Mouse (Mus musculus) stomach, embryonic 15.5 days (tissue): Measurements from ENCODE around the gene St6gal1. TPM values are rescaled to one million over a fixed set of nuclear protein-coding genes. Genes with fewer than 3 reads are reported as not detected.

Experiments used
- ATAC-seq: fragments of 200-750 bp; cut with Nextera tagmentation; 2 replicates; pipeline ENCODE4 v1.8.0; 2017; ENCODE audit warnings: low read depth, moderate number of reproducible peaks, moderate TSS enrichment; ENCODE audit not compliant: insufficient read depth, low FRiP score
- H3K27ac ChIP-seq: fragments of 300-500 bp; sonication (generic); 2 replicates; pipeline ENCODE4 v1.5.1; 2015; ENCODE audit warnings: mild to moderate bottlenecking, inconsistent platforms
- H3K27me3 ChIP-seq: fragments of 300-500 bp; sonication (generic); replicated peaks from 2 replicates; pipeline ENCODE4 v1.6.1; 2015; ENCODE audit warnings: inconsistent platforms
- H3K36me3 ChIP-seq: fragments of 300-500 bp; sonication (generic); 2 replicates; pipeline ENCODE4 v1.6.1; 2015; ENCODE audit warnings: inconsistent platforms
- H3K4me1 ChIP-seq: fragments of 300-500 bp; sonication (generic); 2 replicates; pipeline ENCODE4 v1.6.1; 2015; ENCODE audit warnings: inconsistent platforms
- H3K4me2 ChIP-seq: fragments of 300-500 bp; sonication (generic); 2 replicates; pipeline ENCODE4 v1.6.1; 2015; ENCODE audit warnings: mild to moderate bottlenecking, inconsistent platforms
- H3K4me3 ChIP-seq: fragments of 300-500 bp; sonication (generic); replicated peaks from 2 replicates; pipeline ENCODE4 v1.5.1; 2015; ENCODE audit warnings: inconsistent platforms
- H3K9ac ChIP-seq: fragments of 300-500 bp; sonication (generic); 2 replicates; pipeline ENCODE4 v1.6.1; 2015; ENCODE audit warnings: inconsistent platforms
- H3K9me3 ChIP-seq: fragments of 300-500 bp; sonication (generic); 2 replicates; pipeline ENCODE4 v1.6.1; 2016; ENCODE audit warnings: inconsistent platforms
- WGBS: fragments of 180-500 bp; shearing (Covaris S2); methylation state at CpG from one replicate; pipeline ENCODE4 v1.1.7; 2015; 5-methylcytosine and 5-hydroxymethylcytosine counted together
- polyA plus RNA-seq: library from polyadenylated mRNA; unstranded; fragments of >200 nt; fragmentation: Nextera tagmentation; extraction: Ambion mirVana; gene quantifications from 2 replicates; pipeline ENCODE4 v1.2.1, GENCODE M21; 2015

Gene St6gal1
- polyA plus RNA-seq, 1 experiment from 2014 or later, result 16.3 TPM

- H3K27me3 ChIP-seq, result no peaks in the 10 kb centered on the region
- 57% methylated on average over 10 of the region's 10 CpGs for WGBS
- H3K9ac ChIP-seq, result no peak overlapping the region
- no peak overlapping the region for H3K27ac ChIP-seq
- H3K4me3 ChIP-seq, result no peak overlapping the region
- no peaks in the 10 kb centered on the region for H3K4me1 ChIP-seq
- H3K36me3 ChIP-seq, result no peaks in the 10 kb centered on the region
- H3K4me2 ChIP-seq, result no peak overlapping the region
- ATAC-seq, result no peak
- no peaks in the 10 kb centered on the region for H3K9me3 ChIP-seq
Measured at GRCm38 (mm10) chr16:23376189-23376588, 151.6 kb downstream of the St6gal1 start.

GRCm38 (mm10) chr16:23379536-23380230 lies 155.1 kb downstream of the St6gal1 start:
- H3K27ac ChIP-seq, result no peak overlapping the region

GRCm38 (mm10) chr16:23384304-23384703 lies 159.8 kb downstream of the St6gal1 start:
- no peak overlapping the region for H3K4me2 ChIP-seq
- no peaks in the 10 kb centered on the region for H3K4me1 ChIP-seq
- no peak overlapping the region for H3K4me3 ChIP-seq
- H3K9ac ChIP-seq, result no peak overlapping the region
- H3K36me3 ChIP-seq, result no peaks in the 10 kb centered on the region
- ATAC-seq, result no peak
- H3K9me3 ChIP-seq, result no peaks in the 10 kb centered on the region
- no peaks in the 10 kb centered on the region for H3K27me3 ChIP-seq
- H3K27ac ChIP-seq, result no peak overlapping the region

More at GRCm38 (mm10) chr16:23379536-23380230, 155.1 kb downstream of the St6gal1 start:
- Histone ChIP-seq H3K4me3 (no peak overlapping the region), H3K9me3 (no peaks in the 10 kb centered on the region), H3K27me3 (no peaks in the 10 kb centered on the region), H3K36me3 (no peaks in the 10 kb centered on the region), H3K4me2 (no peak overlapping the region), H3K4me1 (no peaks in the 10 kb centered on the region), H3K9ac (no peak overlapping the region)
- 76% methylated on average over 3 of the region's 3 CpGs for WGBS
- ATAC-seq, result no peak

GRCm38 (mm10) chr16:23397931-23398330 lies 173.4 kb downstream of the St6gal1 start:
- Histone ChIP-seq H3K4me3 (no peak overlapping the region), H3K9me3 (no peaks in the 10 kb centered on the region), H3K27me3 (no peaks in the 10 kb centered on the region), H3K36me3 (no peaks in the 10 kb centered on the region), H3K9ac (no peak overlapping the region), H3K27ac (no peak overlapping the region), H3K4me1 (no peaks in the 10 kb centered on the region), H3K4me2 (no peak overlapping the region)
- whole genome bisulfite sequencing, result 92% methylated on average over 5 of the region's 5 CpGs
- ATAC-seq, result no peak

- WGBS, result 25% methylated on average over 4 of the region's 4 CpGs
- H3K27ac ChIP-seq, result no peak overlapping the region
- H3K4me3 ChIP-seq, result no peak overlapping the region
- H3K9ac ChIP-seq, result no peak overlapping the region
- H3K9me3 ChIP-seq, result no peaks in the 10 kb centered on the region
- no peak for ATAC-seq
- H3K4me1 ChIP-seq, result no peaks in the 10 kb centered on the region; the same call in 1 of the 2 replicates
- no peak overlapping the region for H3K4me2 ChIP-seq
- no peaks in the 10 kb centered on the region for H3K36me3 ChIP-seq
- H3K27me3 ChIP-seq, result no peaks in the 10 kb centered on the region
Measured at GRCm38 (mm10) chr16:23401463-23401862, 176.9 kb downstream of the St6gal1 start.

GRCm38 (mm10) chr16:23401959-23402358 lies 177.4 kb downstream of the St6gal1 start:
- Histone ChIP-seq H3K9me3 (no peaks in the 10 kb centered on the region), H3K4me2 (no peak overlapping the region), H3K4me3 (no peak overlapping the region), H3K27ac (no peak overlapping the region), H3K36me3 (no peaks in the 10 kb centered on the region), H3K4me1 (no peaks in the 10 kb centered on the region; the same call in 1 of the 2 replicates), H3K27me3 (no peaks in the 10 kb centered on the region), H3K9ac (no peak overlapping the region)
- 47% methylated on average over 3 of the region's 3 CpGs for WGBS
- no peak for ATAC-seq

- H3K4me1 ChIP-seq, result no peaks in the 10 kb centered on the region; the same call in 1 of the 2 replicates
- no peak for ATAC-seq
Measured at GRCm38 (mm10) chr16:23403008-23403755, 178.6 kb downstream of the St6gal1 start.

More at GRCm38 (mm10) chr16:23403008-23403755, 178.6 kb downstream of the St6gal1 start:
- no peak overlapping the region for H3K27ac ChIP-seq
- no peak overlapping the region for H3K4me3 ChIP-seq
- 33% methylated on average over 8 of the region's 8 CpGs for WGBS
- no peaks in the 10 kb centered on the region for H3K36me3 ChIP-seq
- H3K27me3 ChIP-seq, result no peaks in the 10 kb centered on the region
- no peaks in the 10 kb centered on the region for H3K9me3 ChIP-seq
- H3K4me2 ChIP-seq, result no peak overlapping the region
- no peak overlapping the region for H3K9ac ChIP-seq

Other genes with a start within 250 kb of the St6gal1 start
- gene Kng2, start 195.3 kb upstream of the St6gal1 start, polyA plus RNA-seq, result 0.50 and 2.0 TPM in 2 replicates
- 12.3 and 42.4 TPM in 2 replicates for gene Kng1, start 166.9 kb upstream of the St6gal1 start, polyA plus RNA-seq
- gene Eif4a2, start 117.3 kb upstream of the St6gal1 start, polyA plus RNA-seq, result 224 and 234 TPM in 2 replicates
- 109 and 117 TPM in 2 replicates for gene Rfc4, start 97.0 kb upstream of the St6gal1 start, polyA plus RNA-seq
- 0.10 TPM in 1 of 2 replicates, not detected in the other for gene Adipoq, start 78.2 kb upstream of the St6gal1 start, polyA plus RNA-seq
- gene Rtp1, start 204.4 kb downstream of the St6gal1 start, polyA plus RNA-seq, result not detected in 2 replicates